Mouse (Mus musculus) limb, embryonic 15.5 days (tissue): ENCODE results near the gene B4galt3. TPM values are rescaled to one million over a fixed set of nuclear protein-coding genes. Genes with fewer than 3 reads are reported as not detected.
"Not testable (repeated sequence)": the region's sequence is repeated elsewhere in the genome, so short reads cannot be mapped to it uniquely, and the experiment has no call there.

ENCODE experiments used
- ATAC-seq: fragments of 200-750 bp; cut with Nextera tagmentation; 2 replicates; pipeline ENCODE4 v1.8.0; 2017; ENCODE audit warnings: low read depth, moderate TSS enrichment; ENCODE audit not compliant: insufficient number of reproducible peaks, low FRiP score, low TSS enrichment
- H3K27ac ChIP-seq: fragments of 300-500 bp; sonication (generic); 2 replicates; pipeline ENCODE4 v1.5.1; 2015; ENCODE audit warnings: moderate library complexity, mild to moderate bottlenecking, inconsistent platforms
- H3K27me3 ChIP-seq: fragments of 300-500 bp; sonication (generic); 2 replicates; pipeline ENCODE4 v1.6.1; 2015; ENCODE audit warnings: inconsistent platforms
- H3K36me3 ChIP-seq: fragments of 300-500 bp; sonication (generic); 2 replicates; pipeline ENCODE4 v1.6.1; 2015; ENCODE audit warnings: inconsistent platforms
- H3K4me1 ChIP-seq: fragments of 300-500 bp; sonication (generic); 2 replicates; pipeline ENCODE4 v1.6.1; 2015; ENCODE audit warnings: inconsistent platforms
- H3K4me2 ChIP-seq: fragments of 300-500 bp; sonication (generic); 2 replicates; pipeline ENCODE4 v1.6.1; 2015; ENCODE audit warnings: mild to moderate bottlenecking, inconsistent platforms
- H3K4me3 ChIP-seq: fragments of 300-500 bp; sonication (generic); 2 replicates; pipeline ENCODE4 v1.5.1; 2015; ENCODE audit warnings: mild to moderate bottlenecking, inconsistent platforms
- H3K9ac ChIP-seq: fragments of 300-500 bp; sonication (generic); 2 replicates; pipeline ENCODE4 v1.6.1; 2015; ENCODE audit warnings: inconsistent platforms
- H3K9me3 ChIP-seq: fragments of 300-500 bp; sonication (generic); 2 replicates; pipeline ENCODE4 v1.6.1; 2016; ENCODE audit warnings: inconsistent platforms
- WGBS: fragments of 180-500 bp; shearing (Covaris S2); methylation state at CpG from one replicate; pipeline ENCODE4 v1.1.7; 2015; 5-methylcytosine and 5-hydroxymethylcytosine counted together
- polyA plus RNA-seq: library from polyadenylated mRNA; unstranded; fragments of >200 nt; fragmentation: Nextera tagmentation; extraction: Ambion mirVana; gene quantifications from 2 replicates; pipeline ENCODE4 v1.2.1, GENCODE M21; 2015

B4galt3 gene
- polyA plus RNA-seq, 1 experiment from 2014 or later: 69.1 TPM

- H3K36me3 ChIP-seq: peaks cover 37% of the 10 kb centered on the region
- H3K9ac ChIP-seq: no peak overlapping the region
- no peaks in the 10 kb centered on the region for H3K27me3 ChIP-seq
- H3K27ac ChIP-seq: no peak overlapping the region
- 80% methylated on average over 4 of the region's 4 CpGs for WGBS
- H3K9me3 ChIP-seq: no peaks in the 10 kb centered on the region
- no peak for ATAC-seq
- 0 out of 2 replicates have a peak, but pooled peaks cover 3% of the 10 kb centered on the region for H3K4me1 ChIP-seq
- H3K4me3 ChIP-seq: no peak overlapping the region
- no peak overlapping the region for H3K4me2 ChIP-seq
These were observed 38.3 kb upstream of the B4galt3 start for GRCm38 (mm10) chr1:171231844-171232243.

- Histone ChIP-seq H3K9ac (no peak overlapping the region), H3K36me3 (peaks cover 42% of the 10 kb centered on the region), H3K4me2 (no peak overlapping the region), H3K9me3 (no peaks in the 10 kb centered on the region), H3K27me3 (no peaks in the 10 kb centered on the region), H3K4me3 (no peak overlapping the region), H3K4me1 (0 out of 2 replicates have a peak, but pooled peaks cover 3% of the 10 kb centered on the region), H3K27ac (no peak overlapping the region)
- 83% methylated on average over 5 of the region's 5 CpGs for WGBS
- ATAC-seq: no peak
These were observed 37.8 kb upstream of the B4galt3 start for GRCm38 (mm10) chr1:171232348-171232747.

- no peak overlapping the region for H3K4me2 ChIP-seq
- peaks cover 49% of the 10 kb centered on the region for H3K36me3 ChIP-seq
- H3K9ac ChIP-seq: no peak overlapping the region
- no peaks in the 10 kb centered on the region for H3K27me3 ChIP-seq
- H3K4me1 ChIP-seq: 0 out of 2 replicates have a peak, but pooled peaks cover 3% of the 10 kb centered on the region
- WGBS: 88% methylated on average over 12 of the region's 12 CpGs
- H3K4me3 ChIP-seq: no peak overlapping the region; the same call in 1 of the 2 replicates
- H3K9me3 ChIP-seq: no peaks in the 10 kb centered on the region
- H3K27ac ChIP-seq: no peak overlapping the region; the same call in 1 of the 2 replicates
- ATAC-seq: no peak
These were observed 37.1 kb upstream of the B4galt3 start for GRCm38 (mm10) chr1:171232800-171233730.

GRCm38 (mm10) chr1:171234126-171234525 is 36.0 kb upstream of the B4galt3 start, which contains the start of gene Fcer1g:
Gene Fcer1g (minus strand): TSS chr1:171234365.
- H3K4me2 ChIP-seq: no peak within 1 kb of the TSS
- H3K4me3 ChIP-seq: peak within 1 kb of the TSS; percentile 4; the same call in 1 of the 2 replicates
- H3K27me3 ChIP-seq: no peaks in the 10 kb centered on the region
- 89% methylated on average over 14 of the region's 14 CpGs for WGBS
- H3K36me3 ChIP-seq: peaks cover 60% of the 10 kb centered on the region
- H3K9me3 ChIP-seq: no peaks in the 10 kb centered on the region
- no peak within 1 kb of the TSS for H3K9ac ChIP-seq
- 0 out of 2 replicates have a peak, but pooled peaks cover 3% of the 10 kb centered on the region for H3K4me1 ChIP-seq
- no peak for ATAC-seq
- H3K27ac ChIP-seq: no peak within 1 kb of the TSS; the same call in 1 of the 2 replicates

GRCm38 (mm10) chr1:171234538-171234937 is 35.6 kb upstream of the B4galt3 start:
- H3K27ac ChIP-seq: no peak overlapping the region
- H3K9me3 ChIP-seq: no peaks in the 10 kb centered on the region
- peaks cover 63% of the 10 kb centered on the region for H3K36me3 ChIP-seq
- H3K27me3 ChIP-seq: no peaks in the 10 kb centered on the region
- H3K4me3 ChIP-seq: no peak overlapping the region
- H3K4me2 ChIP-seq: no peak overlapping the region
- H3K4me1 ChIP-seq: 0 out of 2 replicates have a peak, but pooled peaks cover 3% of the 10 kb centered on the region
- no peak for ATAC-seq
- 77% methylated on average over 4 of the region's 4 CpGs for WGBS
- H3K9ac ChIP-seq: no peak overlapping the region

GRCm38 (mm10) chr1:171235791-171236190 is 34.3 kb upstream of the B4galt3 start:
- Histone ChIP-seq H3K27me3 (no peaks in the 10 kb centered on the region), H3K4me1 (0 out of 2 replicates have a peak, but pooled peaks cover 2% of the 10 kb centered on the region), H3K4me3 (no peak overlapping the region), H3K9ac (no peak overlapping the region), H3K9me3 (no peaks in the 10 kb centered on the region), H3K27ac (no peak overlapping the region), H3K4me2 (no peak overlapping the region), H3K36me3 (peaks cover 75% of the 10 kb centered on the region)
- ATAC-seq: no peak
- 89% methylated on average over 4 of the region's 4 CpGs for WGBS

- H3K4me2 ChIP-seq: no peak overlapping the region
- ATAC-seq: no peak
- no peaks in the 10 kb centered on the region for H3K27me3 ChIP-seq
- H3K27ac ChIP-seq: no peak overlapping the region
- peaks cover 90% of the 10 kb centered on the region for H3K36me3 ChIP-seq
- no peak overlapping the region for H3K4me3 ChIP-seq
- no peaks in the 10 kb centered on the region for H3K9me3 ChIP-seq
- no peak overlapping the region for H3K9ac ChIP-seq
- 89% methylated on average over 6 of the region's 6 CpGs for WGBS
- no peaks in the 10 kb centered on the region for H3K4me1 ChIP-seq
These were observed 32.7 kb upstream of the B4galt3 start for GRCm38 (mm10) chr1:171237438-171237837.

GRCm38 (mm10) chr1:171238463-171238862 is 31.7 kb upstream of the B4galt3 start:
- H3K9ac ChIP-seq: no peak overlapping the region
- ATAC-seq: no peak
- H3K4me3 ChIP-seq: no peak overlapping the region
- no peaks in the 10 kb centered on the region for H3K27me3 ChIP-seq
- no peaks in the 10 kb centered on the region for H3K4me1 ChIP-seq
- no peak overlapping the region for H3K27ac ChIP-seq
- peaks cover 97% of the 10 kb centered on the region for H3K36me3 ChIP-seq
- H3K4me2 ChIP-seq: no peak overlapping the region
- 70% methylated on average over 14 of the region's 14 CpGs for WGBS
- no peaks in the 10 kb centered on the region for H3K9me3 ChIP-seq

- Histone ChIP-seq H3K36me3 (peaks cover 87% of the 10 kb centered on the region), H3K27me3 (no peaks in the 10 kb centered on the region), H3K27ac (no peak overlapping the region), H3K9ac (no peak overlapping the region), H3K4me3 (no peak overlapping the region), H3K9me3 (no peaks in the 10 kb centered on the region), H3K4me1 (0 out of 2 replicates have a peak, but pooled peaks cover 2% of the 10 kb centered on the region), H3K4me2 (no peak overlapping the region)
- 76% methylated on average over 15 of the region's 15 CpGs for WGBS
- ATAC-seq: no peak
These were observed 30.0 kb upstream of the B4galt3 start for GRCm38 (mm10) chr1:171239992-171240744.

GRCm38 (mm10) chr1:171240911-171241310 is 29.2 kb upstream of the B4galt3 start:
- Histone ChIP-seq H3K27ac (no peak overlapping the region), H3K36me3 (peaks cover 85% of the 10 kb centered on the region), H3K4me2 (no peak overlapping the region), H3K4me3 (no peak overlapping the region), H3K4me1 (peaks cover 8% of the 10 kb centered on the region), H3K9ac (no peak overlapping the region), H3K9me3 (no peaks in the 10 kb centered on the region), H3K27me3 (no peaks in the 10 kb centered on the region)
- WGBS: 89% methylated on average over 10 of the region's 10 CpGs
- no peak for ATAC-seq

GRCm38 (mm10) chr1:171241952-171242351 is 28.2 kb upstream of the B4galt3 start:
- H3K9ac ChIP-seq, ATAC-seq, H3K9me3 ChIP-seq, H3K4me2 ChIP-seq, H3K4me3 ChIP-seq, H3K27ac ChIP-seq, H3K27me3 ChIP-seq: not testable (repeated sequence)
- peaks cover 13% of the 10 kb centered on the region for H3K4me1 ChIP-seq
- WGBS: 84% methylated on average over 12 of the region's 12 CpGs
- peaks cover 75% of the 10 kb centered on the region for H3K36me3 ChIP-seq
